Mouse (Mus musculus) large intestine, adult 2 months (tissue): ENCODE results near the gene 1700013F07Rik. TPM values are rescaled to one million over a fixed set of nuclear protein-coding genes. Genes with fewer than 3 reads are reported as not detected.
"Not testable (repeated sequence)": the region's sequence is repeated elsewhere in the genome, so short reads cannot be mapped to it uniquely, and the experiment has no call there.

Source experiments
- DNase-seq: peaks from one replicate; pipeline ENCODE4 v3.0.0-alpha.2; 2012; ENCODE audit warnings: low read depth, low spot score
- WGBS: fragments of 180-500 bp; shearing (Covaris S2); methylation state at CpG from one replicate; pipeline ENCODE4 v1.1.7; 2018; 5-methylcytosine and 5-hydroxymethylcytosine counted together
- polyA plus RNA-seq: library from polyadenylated mRNA; depleted of rRNA; stranded (reverse); fragments of >200 nt; gene quantifications from 2 replicates; pipeline ENCODE4 v1.2.3, GENCODE M21; 2012; rRNA removed

Gene 1700013F07Rik
- polyA plus RNA-seq: not detected in 2 replicates

GRCm38 (mm10) chr3:108533951-108534350, at the start of gene 1700013F07Rik:
1700013F07Rik (plus strand) TSS chr3:108534150.
- 43% methylated on average over 6 of the region's 6 CpGs for WGBS
- DNase-seq: no peak

- DNase-seq: no peak
- 43% methylated on average over 4 of the region's 4 CpGs for WGBS
Observed at GRCm38 (mm10) chr3:108484749-108485148, 49.2 kb upstream of the 1700013F07Rik start.

- no peak for DNase-seq
- 62% methylated on average over 3 of the region's 3 CpGs for WGBS
Observed at GRCm38 (mm10) chr3:108489968-108490367, 44.0 kb upstream of the 1700013F07Rik start.

GRCm38 (mm10) chr3:108494861-108495474, 39.0 kb upstream of the 1700013F07Rik start:
- WGBS: 76% methylated on average over 9 of the region's 9 CpGs
- no peak for DNase-seq

- DNase-seq: no peak
- 66% methylated on average over 4 of the region's 4 CpGs for WGBS
Observed at GRCm38 (mm10) chr3:108495486-108495885, 38.5 kb upstream of the 1700013F07Rik start.

- no peak for DNase-seq
- WGBS: 57% methylated on average over 9 of the region's 9 CpGs
Observed at GRCm38 (mm10) chr3:108497602-108498001, 36.3 kb upstream of the 1700013F07Rik start.

- no peak for DNase-seq
- WGBS: 90% methylated on average over 8 of the region's 8 CpGs
Observed at GRCm38 (mm10) chr3:108499826-108500225, 34.1 kb upstream of the 1700013F07Rik start.

GRCm38 (mm10) chr3:108501411-108501810, 32.5 kb upstream of the 1700013F07Rik start:
- WGBS: 35% methylated on average over 3 of the region's 3 CpGs
- not testable (repeated sequence) for DNase-seq

GRCm38 (mm10) chr3:108503908-108504307, 30.0 kb upstream of the 1700013F07Rik start:
- 18% methylated on average over 4 of the region's 4 CpGs for WGBS
- DNase-seq: peak; percentile 33

- WGBS: 14% methylated on average over 4 of the region's 4 CpGs
- no peak for DNase-seq
Observed at GRCm38 (mm10) chr3:108508745-108509474, 25.0 kb upstream of the 1700013F07Rik start.

GRCm38 (mm10) chr3:108510156-108510555, 23.8 kb upstream of the 1700013F07Rik start:
- WGBS: 54% methylated on average over 2 of the region's 2 CpGs
- DNase-seq: no peak

GRCm38 (mm10) chr3:108510716-108511483, 23.1 kb upstream of the 1700013F07Rik start:
- DNase-seq: peak; percentile 54
- WGBS: 8% methylated on average over 9 of the region's 9 CpGs

- no peak for DNase-seq
- 30% methylated on average over 3 of the region's 3 CpGs for WGBS
Observed at GRCm38 (mm10) chr3:108513465-108513864, 20.5 kb upstream of the 1700013F07Rik start.

GRCm38 (mm10) chr3:108518276-108518675, 15.7 kb upstream of the 1700013F07Rik start:
- DNase-seq: no peak
- whole genome bisulfite sequencing: 45% methylated on average over 4 of the region's 4 CpGs

- no peak for DNase-seq
- 85% methylated on average over 4 of the region's 4 CpGs for WGBS
Observed at GRCm38 (mm10) chr3:108523415-108523814, 10.5 kb upstream of the 1700013F07Rik start.

- 95% methylated on average over 8 of the region's 8 CpGs for WGBS
- no peak for DNase-seq
Observed at GRCm38 (mm10) chr3:108528489-108528888, 5.5 kb upstream of the 1700013F07Rik start.

GRCm38 (mm10) chr3:108533114-108533885, 650 bp upstream of the 1700013F07Rik start:
- peak; percentile 93 for DNase-seq
- whole genome bisulfite sequencing: 25% methylated on average over 9 of the region's 9 CpGs

- no peak for DNase-seq
- WGBS: 9% methylated on average over 15 of the region's 15 CpGs
Observed at GRCm38 (mm10) chr3:108535896-108536516, 2.1 kb downstream of the 1700013F07Rik start.
